Comparison of ENCODE assay signal across 16 mouse cellular contexts in genomic region chr2:118995490-118995889, GRCm38 (mm10). TPM values are rescaled to one million over a fixed set of nuclear protein-coding genes. Genes with fewer than 3 reads are reported as not detected.
A peak's percentile ranks its signal among the peaks of the same experiment; 100 is the strongest.
DNase-seq lines count a peak whose midpoint lies in the region; ATAC-seq and TF ChIP-seq lines count a peak whose summit lies in the region.
"Had no signal": no experiment of that assay in that cellular context is flagged by ENCODE, and none has a peak within 500 bp of the region (broad histone marks: within the 10 kb centered on the region; RNA-seq: fewer than 3 reads in every experiment).

No protein-coding gene starts in this region.

- no peak overlapping the region for H3K4me3 ChIP-seq in hindbrain, embryonic 16.5 days (ENCODE audit: low read length)
- no peak overlapping the region for H3K4me3 ChIP-seq in hindbrain, embryonic 10.5 days
- no peak overlapping the region for H3K4me3 ChIP-seq in forebrain, postnatal 0 days (ENCODE audit: low read depth, low read length)
- H3K4me3 ChIP-seq: lung, embryonic 15.5 days had no signal

- peak overlapping the region; percentile 23; the same call in 1 of the 2 replicates for H3K27ac ChIP-seq in hindbrain, embryonic 16.5 days (ENCODE audit: low read depth, low read length)
- no peak overlapping the region for H3K27ac ChIP-seq in hindbrain, embryonic 10.5 days
- H3K27ac ChIP-seq in forebrain, postnatal 0 days (ENCODE audit: low read depth, low read length) = peak overlapping the region; percentile 50; the same call in 1 of the 2 replicates
- H3K27ac ChIP-seq: lung, embryonic 15.5 days had no signal

- H3K4me2 ChIP-seq in hindbrain, embryonic 16.5 days (ENCODE audit: low read length) = no peak overlapping the region
- no peak overlapping the region for H3K4me2 ChIP-seq in forebrain, postnatal 0 days (ENCODE audit: low read depth)
- H3K4me2 ChIP-seq: lung, embryonic 15.5 days had no signal

- peak; percentile 48 for ATAC-seq in hindbrain, embryonic 16.5 days
- ATAC-seq in forebrain, postnatal 0 days = peak; percentile 63; the same call in 1 of the 2 replicates

- no peaks in the 10 kb centered on the region for H3K9me3 ChIP-seq in hindbrain, embryonic 16.5 days (ENCODE audit: control insufficient read depth, low read length)
- H3K9me3 ChIP-seq in hindbrain, embryonic 10.5 days = peaks cover under 1% of the 10 kb centered on the region; the same call in 1 of the 2 replicates
- H3K9me3 ChIP-seq in forebrain, postnatal 0 days (ENCODE audit: low read length) = no peaks in the 10 kb centered on the region
- H3K9me3 ChIP-seq: lung, embryonic 15.5 days had no signal

- peaks cover 2% of the 10 kb centered on the region; the same call in 1 of the 2 replicates for H3K27me3 ChIP-seq in hindbrain, embryonic 16.5 days (replicated peaks; ENCODE audit: control insufficient read depth, insufficient read depth, low read length)
- peaks cover 38% of the 10 kb centered on the region for H3K27me3 ChIP-seq in hindbrain, embryonic 10.5 days (ENCODE audit: insufficient read depth, poor library complexity, severe bottlenecking)
- H3K27me3 ChIP-seq in forebrain, postnatal 0 days (ENCODE audit: insufficient read depth, low read length) = no peaks in the 10 kb centered on the region

- DNase-seq in hindbrain, embryonic 10.5 days (ENCODE audit: low spot score) = no peak
- DNase-seq in right cerebral cortex, adult 18-20 months = peak; percentile 58
- no peak for DNase-seq in right cerebral cortex, postnatal 10 days (ENCODE audit: low spot score in 2 of 2)
- DNase-seq in forebrain, postnatal 0 days = no peak
- peak; percentile 63 for DNase-seq in telencephalon, adult 2 months (ENCODE audit: low read depth, low spot score)
- DNase-seq in urinary bladder, postnatal 14 days (ENCODE audit: low spot score) = no peak
- DNase-seq: adrenal gland, postnatal 10 days; cerebellum, adult 8-10 months; heart, adult 11 months; kidney, adult 2 months; kidney, postnatal 25 days; thymus, adult 18-20 months had no signal

- TF ChIP-seq CTCF in forebrain, postnatal 0 days (IDR thresholded peaks at IDR 0.05; ENCODE audit: low read depth) = no peak

- WGBS in hindbrain, embryonic 16.5 days = 47% methylated on average over 5 of the region's 5 CpGs
- WGBS in hindbrain, embryonic 10.5 days = 82% methylated on average over 5 of the region's 5 CpGs
- whole genome bisulfite sequencing in forebrain, postnatal 0 days = 45% methylated on average over 5 of the region's 5 CpGs

- H3K36me3 ChIP-seq in hindbrain, embryonic 16.5 days (ENCODE audit: control insufficient read depth, insufficient read depth, low read length) = no peaks in the 10 kb centered on the region
- H3K36me3 ChIP-seq in hindbrain, embryonic 10.5 days = no peaks in the 10 kb centered on the region
- H3K36me3 ChIP-seq in forebrain, postnatal 0 days (ENCODE audit: insufficient read depth) = no peaks in the 10 kb centered on the region
- H3K36me3 ChIP-seq: G1E; lung, embryonic 15.5 days had no signal

- H3K4me1 ChIP-seq in hindbrain, embryonic 16.5 days (ENCODE audit: control insufficient read depth, insufficient read depth, low read depth, low read length) = peaks cover 14% of the 10 kb centered on the region
- H3K4me1 ChIP-seq in hindbrain, embryonic 10.5 days (replicated peaks) = peaks cover 24% of the 10 kb centered on the region
- H3K4me1 ChIP-seq in forebrain, postnatal 0 days (ENCODE audit: insufficient read depth) = peaks cover 7% of the 10 kb centered on the region; the same call in 1 of the 2 replicates
- H3K4me1 ChIP-seq: lung, embryonic 15.5 days had no signal

- H3K9ac ChIP-seq in hindbrain, embryonic 16.5 days (ENCODE audit: low read depth, low read length) = no peak overlapping the region
- H3K9ac ChIP-seq in forebrain, postnatal 0 days = no peak overlapping the region
- H3K9ac ChIP-seq: lung, embryonic 15.5 days had no signal

RNA-seq across cellular contexts. Expression of gene Ccdc32, which starts 33.7 kb away (rescaled TPM):
- polyA plus RNA-seq in hindbrain, embryonic 16.5 days (2015; fragmentation: Nextera tagmentation; extraction: Ambion mirVana) = 41.7 and 44.1 TPM in 2 replicates
- 22.8 and 26.0 TPM in 2 replicates for polyA plus RNA-seq in hindbrain, embryonic 10.5 days (2016; fragmentation: Nextera tagmentation; extraction: Ambion mirVana)
- 51.4 and 52.3 TPM in 2 replicates for total RNA-seq in forebrain, postnatal 0 days (2014; rRNA removed)
- 56.3 and 64.3 TPM in 2 replicates for polyA plus RNA-seq in forebrain, postnatal 0 days (2015; fragmentation: Nextera tagmentation; extraction: Ambion mirVana)

RNA-seq across cellular contexts. Expression of gene Rpusd2, which starts 39.1 kb away (rescaled TPM):
- polyA plus RNA-seq in hindbrain, embryonic 16.5 days (2015; fragmentation: Nextera tagmentation; extraction: Ambion mirVana) = 3.7 and 4.1 TPM in 2 replicates
- 8.0 and 8.3 TPM in 2 replicates for polyA plus RNA-seq in hindbrain, embryonic 10.5 days (2016; fragmentation: Nextera tagmentation; extraction: Ambion mirVana)
- total RNA-seq in forebrain, postnatal 0 days (2014; rRNA removed) = 9.4 and 10.3 TPM in 2 replicates
- polyA plus RNA-seq in forebrain, postnatal 0 days (2015; fragmentation: Nextera tagmentation; extraction: Ambion mirVana) = 3.6 TPM in 2 replicates

RNA-seq across cellular contexts. Expression of gene Knl1, which starts 51.4 kb away (rescaled TPM):
- polyA plus RNA-seq in hindbrain, embryonic 16.5 days (2015; fragmentation: Nextera tagmentation; extraction: Ambion mirVana) = 8.3 and 9.7 TPM in 2 replicates
- 39.9 and 57.6 TPM in 2 replicates for polyA plus RNA-seq in hindbrain, embryonic 10.5 days (2016; fragmentation: Nextera tagmentation; extraction: Ambion mirVana)
- 4.6 and 5.0 TPM in 2 replicates for total RNA-seq in forebrain, postnatal 0 days (2014; rRNA removed)
- 3.8 and 5.2 TPM in 2 replicates for polyA plus RNA-seq in forebrain, postnatal 0 days (2015; fragmentation: Nextera tagmentation; extraction: Ambion mirVana)
- polyA plus RNA-seq: liver, adult 2 months had no signal

Comparison
In these comparisons a context has a peak if more than half of its experiments do, and no peak if none do; other contexts are left out.
1. DNase-seq: peak in right cerebral cortex, adult 18-20 months (single experiment) and telencephalon, adult 2 months (single experiment); none in hindbrain, embryonic 10.5 days (single experiment), right cerebral cortex, postnatal 10 days (0 of 2), forebrain, postnatal 0 days (single experiment) and urinary bladder, postnatal 14 days (single experiment).